Mouse (Mus musculus) forebrain, embryonic 11.5 days (tissue): ENCODE data around the gene Trappc1. TPM values are rescaled to one million over a fixed set of nuclear protein-coding genes. Genes with fewer than 3 reads are reported as not detected.
A peak's percentile ranks its signal among the peaks of the same experiment; 100 is the strongest.

Source experiments
- ATAC-seq: fragments of 200-750 bp; cut with Nextera tagmentation; replicated peaks from 2 replicates; pipeline ENCODE4 v1.8.0; 2017; ENCODE audit warnings: moderate TSS enrichment; ENCODE audit not compliant: low FRiP score
- DNase-seq: peaks from one replicate; pipeline ENCODE4 v3.0.0-alpha.2; 2017; ENCODE audit warnings: low spot score
- H3K27ac ChIP-seq: fragments of 300-500 bp; sonication (generic); 2 replicates; pipeline ENCODE4 v1.5.1; 2014; ENCODE audit warnings: low read depth, low read length
- H3K27me3 ChIP-seq: fragments of 300-500 bp; sonication (generic); 2 replicates; pipeline ENCODE4 v1.6.1; 2014; ENCODE audit warnings: mild to moderate bottlenecking, low read length, mixed read lengths; ENCODE audit not compliant: control insufficient read depth, insufficient read depth
- H3K36me3 ChIP-seq: fragments of 300-500 bp; sonication (generic); 2 replicates; pipeline ENCODE4 v1.6.1; 2014; ENCODE audit warnings: mild to moderate bottlenecking, low read length, moderate library complexity, mixed read lengths; ENCODE audit not compliant: control insufficient read depth, insufficient read depth
- H3K4me1 ChIP-seq: fragments of 300-500 bp; sonication (generic); replicated peaks from 2 replicates; pipeline ENCODE4 v1.6.1; 2014; ENCODE audit warnings: low read length, mixed read lengths; ENCODE audit not compliant: control insufficient read depth, insufficient read depth
- H3K4me2 ChIP-seq: fragments of 300-500 bp; sonication (generic); 2 replicates; pipeline ENCODE4 v1.6.1; 2014; ENCODE audit warnings: low read depth, mild to moderate bottlenecking, low read length, moderate library complexity, mixed read lengths; ENCODE audit not compliant: severe bottlenecking
- H3K4me3 ChIP-seq: fragments of 300-500 bp; sonication (generic); 2 replicates; pipeline ENCODE4 v1.5.1; 2014; ENCODE audit warnings: low read depth, low read length
- H3K9ac ChIP-seq: fragments of 300-500 bp; sonication (generic); 2 replicates; pipeline ENCODE4 v1.6.1; 2014; ENCODE audit warnings: low read length
- H3K9me3 ChIP-seq: fragments of 300-500 bp; sonication (generic); 2 replicates; pipeline ENCODE4 v1.6.1; 2016; ENCODE audit warnings: low read length, mixed read lengths; ENCODE audit not compliant: control insufficient read depth
- WGBS: fragments of 180-500 bp; shearing (Covaris S2); extraction: QIAGEN DNeasy Blood & Tissue Kit; methylation state at CpG from one replicate; pipeline ENCODE4 v1.1.7; 2014; 5-methylcytosine and 5-hydroxymethylcytosine counted together
- polyA plus RNA-seq: library from polyadenylated mRNA; unstranded; fragments of >200 nt; fragmentation: Nextera tagmentation; extraction: Ambion mirVana; gene quantifications from 2 replicates; pipeline ENCODE4 v1.2.1, GENCODE M21; 2014

Gene Trappc1
- 188 and 196 TPM in 2 replicates for polyA plus RNA-seq

- Histone ChIP-seq H3K9ac (peak within 1 kb of the TSS; percentile 86), H3K4me2 (peak within 1 kb of the TSS; percentile 87), H3K36me3 (no peaks in the 10 kb centered on the region; the same call in 1 of the 2 replicates), H3K9me3 (no peaks in the 10 kb centered on the region), H3K27me3 (peaks cover 13% of the 10 kb centered on the region; the same call in 1 of the 2 replicates), H3K4me1 (peaks cover 18% of the 10 kb centered on the region), H3K4me3 (peak within 1 kb of the TSS; percentile 61), H3K27ac (peak within 1 kb of the TSS; percentile 85)
- under 1% methylated on average over 30 of the region's 30 CpGs for WGBS
- DNase-seq, result peak; percentile 100
- peak; percentile 88 for ATAC-seq
These were observed at the start of gene Trappc1, which contains the start of gene Cntrob for GRCm38 (mm10) chr11:69323667-69324111. Trappc1 (plus strand) TSS chr11:69323980. Cntrob (minus strand) TSS chr11:69323775.

- Histone ChIP-seq H3K9ac (no peak overlapping the region), H3K4me2 (no peak overlapping the region), H3K4me3 (no peak overlapping the region), H3K4me1 (no peaks in the 10 kb centered on the region), H3K9me3 (no peaks in the 10 kb centered on the region), H3K27ac (no peak overlapping the region), H3K27me3 (no peaks in the 10 kb centered on the region), H3K36me3 (no peaks in the 10 kb centered on the region)
- WGBS, result 85% methylated on average over 6 of the region's 6 CpGs
- ATAC-seq (no peak), DNase-seq (no peak)
These were observed 48.1 kb upstream of the Trappc1 start for GRCm38 (mm10) chr11:69275650-69276049.

- H3K9me3 ChIP-seq, result no peaks in the 10 kb centered on the region
- H3K4me1 ChIP-seq, result no peaks in the 10 kb centered on the region
- 80% methylated on average over 2 of the region's 2 CpGs for WGBS
- H3K27ac ChIP-seq, result no peak overlapping the region
- H3K9ac ChIP-seq, result no peak overlapping the region
- H3K4me3 ChIP-seq, result no peak overlapping the region
- H3K36me3 ChIP-seq, result no peaks in the 10 kb centered on the region
- no peaks in the 10 kb centered on the region for H3K27me3 ChIP-seq
- H3K4me2 ChIP-seq, result no peak overlapping the region
- DNase-seq (no peak), ATAC-seq (no peak)
These were observed 47.7 kb upstream of the Trappc1 start for GRCm38 (mm10) chr11:69276081-69276480.

- Histone ChIP-seq H3K9ac (no peak overlapping the region), H3K27ac (no peak overlapping the region), H3K36me3 (no peaks in the 10 kb centered on the region), H3K4me2 (no peak overlapping the region), H3K4me1 (no peaks in the 10 kb centered on the region), H3K9me3 (no peaks in the 10 kb centered on the region), H3K4me3 (no peak overlapping the region), H3K27me3 (no peaks in the 10 kb centered on the region)
- ATAC-seq (no peak), DNase-seq (no peak)
- WGBS, result 80% methylated on average over 5 of the region's 5 CpGs
These were observed 46.5 kb upstream of the Trappc1 start for GRCm38 (mm10) chr11:69277267-69277666.

GRCm38 (mm10) chr11:69291111-69291510 lies 32.7 kb upstream of the Trappc1 start:
- H3K9me3 ChIP-seq, result no peaks in the 10 kb centered on the region
- no peak for DNase-seq
- no peaks in the 10 kb centered on the region for H3K27me3 ChIP-seq
- H3K4me3 ChIP-seq, result no peak overlapping the region
- WGBS, result 96% methylated on average over 5 of the region's 5 CpGs
- H3K4me2 ChIP-seq, result no peak overlapping the region
- no peaks in the 10 kb centered on the region for H3K4me1 ChIP-seq
- ATAC-seq, result no peak
- no peak overlapping the region for H3K27ac ChIP-seq
- no peaks in the 10 kb centered on the region for H3K36me3 ChIP-seq
- H3K9ac ChIP-seq, result no peak overlapping the region

- H3K27me3 ChIP-seq, result no peaks in the 10 kb centered on the region
- 96% methylated on average over 3 of the region's 3 CpGs for WGBS
- no peaks in the 10 kb centered on the region for H3K9me3 ChIP-seq
- H3K36me3 ChIP-seq, result no peaks in the 10 kb centered on the region
- ATAC-seq, result no peak
- no peak overlapping the region for H3K27ac ChIP-seq
- no peak overlapping the region for H3K4me3 ChIP-seq
- H3K9ac ChIP-seq, result no peak overlapping the region
- H3K4me2 ChIP-seq, result no peak overlapping the region
- no peak for DNase-seq
- H3K4me1 ChIP-seq, result no peaks in the 10 kb centered on the region
These were observed 28.5 kb upstream of the Trappc1 start for GRCm38 (mm10) chr11:69295286-69295685.

- H3K4me2 ChIP-seq, result no peak overlapping the region
- no peak overlapping the region for H3K9ac ChIP-seq
- peaks cover 3% of the 10 kb centered on the region; the same call in 1 of the 2 replicates for H3K36me3 ChIP-seq
- DNase-seq (no peak), ATAC-seq (no peak)
- 91% methylated on average over 2 of the region's 2 CpGs for WGBS
- no peaks in the 10 kb centered on the region for H3K4me1 ChIP-seq
- H3K4me3 ChIP-seq, result no peak overlapping the region
- H3K27me3 ChIP-seq, result no peaks in the 10 kb centered on the region
- H3K9me3 ChIP-seq, result no peaks in the 10 kb centered on the region
- no peak overlapping the region for H3K27ac ChIP-seq
These were observed 26.0 kb upstream of the Trappc1 start for GRCm38 (mm10) chr11:69297799-69298198.

- ATAC-seq, result no peak
- Histone ChIP-seq H3K4me1 (no peaks in the 10 kb centered on the region), H3K4me3 (no peak overlapping the region), H3K4me2 (no peak overlapping the region), H3K27ac (no peak overlapping the region), H3K9ac (no peak overlapping the region), H3K36me3 (peaks cover 3% of the 10 kb centered on the region; the same call in 1 of the 2 replicates), H3K9me3 (no peaks in the 10 kb centered on the region), H3K27me3 (no peaks in the 10 kb centered on the region)
- no peak for DNase-seq
- WGBS, result 68% methylated on average over 7 of the region's 7 CpGs
These were observed 25.5 kb upstream of the Trappc1 start for GRCm38 (mm10) chr11:69298231-69298630.

- no peak for DNase-seq
- Histone ChIP-seq H3K4me3 (no peak overlapping the region), H3K4me2 (no peak overlapping the region), H3K27me3 (no peaks in the 10 kb centered on the region), H3K4me1 (no peaks in the 10 kb centered on the region), H3K9ac (no peak overlapping the region), H3K9me3 (no peaks in the 10 kb centered on the region), H3K27ac (no peak overlapping the region), H3K36me3 (peaks cover 11% of the 10 kb centered on the region)
- ATAC-seq, result no peak
- WGBS, result 89% methylated on average over 7 of the region's 7 CpGs
These were observed 21.0 kb upstream of the Trappc1 start for GRCm38 (mm10) chr11:69302817-69303216.
